ENCODE assay signal across 9 mouse cellular contexts in the genomic region with DNA sequence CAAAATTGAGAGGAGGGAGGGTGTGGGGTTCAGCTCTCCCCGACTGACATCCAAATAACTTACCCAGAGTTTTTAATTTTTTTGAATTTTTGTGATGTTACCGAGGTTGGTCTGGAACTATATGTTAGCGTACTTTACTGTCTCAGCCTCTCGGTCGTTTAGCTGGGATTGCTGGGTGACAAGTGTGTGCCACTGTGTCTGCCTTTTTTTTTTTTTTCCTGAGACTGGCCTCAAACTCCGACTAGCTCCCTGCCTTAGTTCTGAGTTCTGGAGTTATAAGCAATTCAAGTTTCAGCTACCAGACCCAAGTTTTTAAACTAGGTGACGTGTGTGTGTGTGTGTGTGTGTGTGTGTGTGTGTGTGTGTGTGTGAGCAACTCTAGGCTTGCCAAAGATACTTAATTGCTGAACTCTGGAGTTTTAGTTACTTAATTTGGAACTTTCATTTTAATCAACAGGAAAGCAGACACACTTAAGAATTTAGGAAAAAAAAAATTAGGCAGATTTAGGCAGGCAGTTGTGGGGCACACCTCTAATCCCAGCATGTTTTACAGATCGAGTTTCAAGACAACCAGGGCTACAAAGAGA. TPM values are rescaled to one million over a fixed set of nuclear protein-coding genes. Genes with fewer than 3 reads are reported as not detected.
A peak's percentile ranks its signal among the peaks of the same experiment; 100 is the strongest.
DNase-seq lines count a peak whose midpoint lies in the region; ATAC-seq and TF ChIP-seq lines count a peak whose summit lies in the region.
"Had no signal": no experiment of that assay in that cellular context is flagged by ENCODE, and none has a peak within 500 bp of the region (broad histone marks: within the 10 kb centered on the region; RNA-seq: fewer than 3 reads in every experiment).

No protein-coding gene starts in this region.

- 0 out of 2 replicates have a peak, but pooled peaks cover 2% of the 10 kb centered on the region for H3K36me3 ChIP-seq in heart, embryonic 12.5 days
- H3K36me3 ChIP-seq in heart, adult 2 months (ENCODE audit: control insufficient read depth, insufficient read depth, low read length), result no peaks in the 10 kb centered on the region; the same call in 1 of the 2 replicates
- H3K36me3 ChIP-seq in E14TG2a.4 (ENCODE audit: insufficient read depth, low read length), result peaks cover 27% of the 10 kb centered on the region
- H3K36me3 ChIP-seq in forebrain, embryonic 15.5 days, result no peaks in the 10 kb centered on the region
- peaks cover 12% of the 10 kb centered on the region for H3K36me3 ChIP-seq in liver, postnatal 0 days (replicated peaks; ENCODE audit: insufficient read depth, low read length)

- peak overlapping the region; percentile 64 for H3K9ac ChIP-seq in heart, embryonic 12.5 days
- no peak overlapping the region for H3K9ac ChIP-seq in heart, adult 2 months (ENCODE audit: low read depth, low read length)
- H3K9ac ChIP-seq in forebrain, embryonic 15.5 days (replicated peaks), result no peak overlapping the region
- H3K9ac ChIP-seq in liver, postnatal 0 days (replicated peaks), result peak overlapping the region; percentile 90

- ATAC-seq in heart, embryonic 12.5 days (ENCODE audit: insufficient number of reproducible peaks, low FRiP score), result no peak
- ATAC-seq in forebrain, embryonic 15.5 days (replicated peaks), result no peak
- no peak for ATAC-seq in liver, postnatal 0 days

- no peaks in the 10 kb centered on the region for H3K9me3 ChIP-seq in heart, embryonic 12.5 days (replicated peaks)
- no peaks in the 10 kb centered on the region for H3K9me3 ChIP-seq in E14TG2a.4 (ENCODE audit: low read length)
- H3K9me3 ChIP-seq in forebrain, embryonic 15.5 days, result no peaks in the 10 kb centered on the region
- no peaks in the 10 kb centered on the region for H3K9me3 ChIP-seq in liver, postnatal 0 days (ENCODE audit: low read length)

- H3K27ac ChIP-seq in heart, embryonic 12.5 days (ENCODE audit: poor library complexity, severe bottlenecking), result no peak overlapping the region
- H3K27ac ChIP-seq in heart, adult 2 months, result no peak overlapping the region
- no peak overlapping the region for H3K27ac ChIP-seq in forebrain, embryonic 15.5 days (replicated peaks)
- peak overlapping the region; percentile 90; the same call in 1 of the 2 replicates for H3K27ac ChIP-seq in liver, postnatal 0 days (ENCODE audit: low read depth)

- no peak for TF ChIP-seq EP300 in heart, adult 2 months (IDR thresholded peaks at IDR 0.05; ENCODE audit: insufficient read depth, low read depth, low read length)
- no peak for TF ChIP-seq EP300 in liver, postnatal 0 days (IDR thresholded peaks at IDR 0.05; ENCODE audit: low read depth)

- TF ChIP-seq CTCF in heart, adult 2 months (IDR thresholded peaks at IDR 0.05), result no peak
- TF ChIP-seq CTCF in E14TG2a.4 (conservative IDR thresholded peaks at IDR 0.05; ENCODE audit: low read length), result no peak
- TF ChIP-seq CTCF in liver, postnatal 0 days (IDR thresholded peaks at IDR 0.05; ENCODE audit: low read depth), result no peak

- peak overlapping the region; percentile 91 for H3K4me3 ChIP-seq in heart, embryonic 12.5 days
- H3K4me3 ChIP-seq in heart, adult 2 months, result no peak overlapping the region
- peak overlapping the region; percentile 98 for H3K4me3 ChIP-seq in E14TG2a.4 (replicated peaks; ENCODE audit: low read length)
- peak overlapping the region; percentile 95 for H3K4me3 ChIP-seq in forebrain, embryonic 15.5 days
- peak overlapping the region; percentile 83 for H3K4me3 ChIP-seq in liver, postnatal 0 days (ENCODE audit: low read depth, low read length)

- no peak for DNase-seq in heart, adult 2 months
- DNase-seq in liver, postnatal 0 days, result peak; percentile 19
- DNase-seq in frontal cortex, postnatal 25 days (ENCODE audit: low spot score in 2 of 2), result no peak
- DNase-seq in right cerebral cortex, postnatal 4 days, result no peak
- no peak for DNase-seq in gastrocnemius, postnatal 36 days
- DNase-seq: right cerebral cortex, postnatal 25 days had no signal

- intact Hi-C loops in heart, adult 2 months (cut with DNase I), result loop anchor here (5.0 to 10.0 kb wide), 2 partner anchors 110 to 1293 kb away; partner anchors contain the start of gene Rpp30
- intact Hi-C loops in gastrocnemius, postnatal 36 days (cut with DNase I), result no loop called here

- H3K4me2 ChIP-seq in heart, embryonic 12.5 days, result peak overlapping the region; percentile 67
- H3K4me2 ChIP-seq in forebrain, embryonic 15.5 days (replicated peaks), result peak overlapping the region; percentile 80
- H3K4me2 ChIP-seq in liver, postnatal 0 days (ENCODE audit: low read depth, low read length), result peak overlapping the region; percentile 74

- peaks cover 26% of the 10 kb centered on the region for H3K4me1 ChIP-seq in heart, embryonic 12.5 days (replicated peaks)
- H3K4me1 ChIP-seq in heart, adult 2 months (ENCODE audit: control insufficient read depth, insufficient read depth, low read length), result no peaks in the 10 kb centered on the region; the same call in 1 of the 2 replicates
- H3K4me1 ChIP-seq in E14TG2a.4 (replicated peaks; ENCODE audit: low read depth, low read length), result peaks cover 57% of the 10 kb centered on the region
- H3K4me1 ChIP-seq in forebrain, embryonic 15.5 days, result peaks cover 27% of the 10 kb centered on the region
- H3K4me1 ChIP-seq in liver, postnatal 0 days (ENCODE audit: insufficient read depth), result peaks cover 13% of the 10 kb centered on the region

- H3K27me3 ChIP-seq in heart, embryonic 12.5 days (replicated peaks), result no peaks in the 10 kb centered on the region
- H3K27me3 ChIP-seq in heart, adult 2 months (ENCODE audit: control insufficient read depth, insufficient read depth, low read length), result no peaks in the 10 kb centered on the region
- H3K27me3 ChIP-seq in E14TG2a.4 (ENCODE audit: insufficient read depth, low read length), result no peaks in the 10 kb centered on the region
- H3K27me3 ChIP-seq in forebrain, embryonic 15.5 days, result no peaks in the 10 kb centered on the region
- H3K27me3 ChIP-seq in liver, postnatal 0 days (ENCODE audit: insufficient read depth, low read length), result no peaks in the 10 kb centered on the region

- no peak for TF ChIP-seq POLR2A in heart, adult 2 months (IDR thresholded peaks at IDR 0.05; ENCODE audit: insufficient read depth, low read depth, low read length)

- peaks cover 2% of the 10 kb centered on the region; the same call in 1 of the 2 replicates for H3K79me2 ChIP-seq in heart, adult 2 months (replicated peaks; ENCODE audit: control insufficient read depth, insufficient read depth, low read length)

- 27% methylated on average over 8 of the region's 8 CpGs for WGBS in heart, embryonic 12.5 days
- 10% methylated on average over 8 of the region's 8 CpGs for WGBS in heart, adult 2 months
- WGBS in forebrain, embryonic 15.5 days, result 14% methylated on average over 8 of the region's 8 CpGs
- 7% methylated on average over 8 of the region's 8 CpGs for WGBS in liver, postnatal 0 days (ENCODE audit: insufficient replicate concordance)

RNA-seq across cellular contexts. Expression of gene Kif11, which starts 1.3 kb away (rescaled TPM):
- polyA plus RNA-seq in heart, embryonic 12.5 days (2016; fragmentation: Nextera tagmentation; extraction: Ambion mirVana), result 53.6 and 57.7 TPM in 2 replicates
- total RNA-seq in heart, adult 2 months (2021), result under 1 TPM; 0.34 to 0.66 TPM
- 0.20 and 0.35 TPM in 2 replicates for polyA plus RNA-seq in heart, adult 2 months (2012; rRNA removed)
- polyA plus RNA-seq in forebrain, embryonic 15.5 days (2015; fragmentation: Nextera tagmentation; extraction: Ambion mirVana), result 36.3 and 38.9 TPM in 2 replicates
- polyA plus RNA-seq in liver, postnatal 0 days (2015; fragmentation: Nextera tagmentation; extraction: Ambion mirVana), result 16.0 and 20.7 TPM in 2 replicates
- under 1 TPM; 0.49 to 0.97 TPM for total RNA-seq in gastrocnemius, postnatal 36 days (2021)

RNA-seq across cellular contexts. Expression of gene Ide, which starts 39.8 kb away (rescaled TPM):
- 62.0 and 62.7 TPM in 2 replicates for polyA plus RNA-seq in heart, embryonic 12.5 days (2016; fragmentation: Nextera tagmentation; extraction: Ambion mirVana)
- 10 to 100 TPM; 52.2 to 99.8 TPM for total RNA-seq in heart, adult 2 months (2021)
- polyA plus RNA-seq in heart, adult 2 months (2012; rRNA removed), result 24.0 and 50.6 TPM in 2 replicates
- polyA plus RNA-seq in forebrain, embryonic 15.5 days (2015; fragmentation: Nextera tagmentation; extraction: Ambion mirVana), result 27.2 and 30.1 TPM in 2 replicates
- 12.8 and 16.5 TPM in 2 replicates for polyA plus RNA-seq in liver, postnatal 0 days (2015; fragmentation: Nextera tagmentation; extraction: Ambion mirVana)
- total RNA-seq in gastrocnemius, postnatal 36 days (2021), result 10 to 100 TPM; 88.1 to 99.2 TPM

RNA-seq across cellular contexts. Expression of gene Hhex, which starts 57.1 kb away (rescaled TPM):
- 13.4 and 14.0 TPM in 2 replicates for polyA plus RNA-seq in heart, embryonic 12.5 days (2016; fragmentation: Nextera tagmentation; extraction: Ambion mirVana)
- 1 to 10 TPM; 2.2 to 4.2 TPM for total RNA-seq in heart, adult 2 months (2021)
- 2.0 and 2.3 TPM in 2 replicates for polyA plus RNA-seq in heart, adult 2 months (2012; rRNA removed)
- polyA plus RNA-seq in forebrain, embryonic 15.5 days (2015; fragmentation: Nextera tagmentation; extraction: Ambion mirVana), result 3.7 and 4.1 TPM in 2 replicates
- 54.5 and 56.4 TPM in 2 replicates for polyA plus RNA-seq in liver, postnatal 0 days (2015; fragmentation: Nextera tagmentation; extraction: Ambion mirVana)
- total RNA-seq in gastrocnemius, postnatal 36 days (2021), result 1 to 10 TPM; 1.4 to 2.2 TPM

Comparison
In these comparisons a context has a peak if more than half of its experiments do, and no peak if none do; other contexts are left out.
1. H3K9ac ChIP-seq: peak in heart, embryonic 12.5 days (single experiment) and liver, postnatal 0 days (single experiment); none in heart, adult 2 months (single experiment) and forebrain, embryonic 15.5 days (single experiment).
2. RNA of gene Kif11, which starts 1.3 kb away (polyA plus RNA-seq): 53.6 to 57.7 TPM in heart, embryonic 12.5 days, 36.3 to 38.9 TPM in forebrain, embryonic 15.5 days and 16.0 to 20.7 TPM in liver, postnatal 0 days; 0.20 to 0.35 TPM in heart, adult 2 months; every median in the first group is over 10 times any median in the second.
3. Peak in every context shown above with its lines, with median percentiles within 50 percentile points of each other: H3K4me2 ChIP-seq.